Mouse (Mus musculus) liver, embryonic 16.5 days (tissue): ENCODE measurements around the gene Olfr447. TPM values are rescaled to one million over a fixed set of nuclear protein-coding genes. Genes with fewer than 3 reads are reported as not detected.

ENCODE experiments used
- ATAC-seq: fragments of 200-750 bp; cut with Nextera tagmentation; 2 replicates; pipeline ENCODE4 v1.8.0; 2017; ENCODE audit warnings: low read depth, mild to moderate bottlenecking, moderate number of reproducible peaks, moderate library complexity
- H3K27ac ChIP-seq: fragments of 300-500 bp; sonication (generic); 2 replicates; pipeline ENCODE4 v1.5.1; 2014; ENCODE audit warnings: mild to moderate bottlenecking, low read length
- H3K27me3 ChIP-seq: fragments of 300-500 bp; sonication (generic); 2 replicates; pipeline ENCODE4 v1.6.1; 2014; ENCODE audit warnings: low read depth, low read length, mixed read lengths; ENCODE audit not compliant: control insufficient read depth, insufficient read depth
- H3K36me3 ChIP-seq: fragments of 300-500 bp; sonication (generic); 2 replicates; pipeline ENCODE4 v1.6.1; 2014; ENCODE audit warnings: mild to moderate bottlenecking; ENCODE audit not compliant: control insufficient read depth, insufficient read depth
- H3K4me1 ChIP-seq: fragments of 300-500 bp; sonication (generic); 2 replicates; pipeline ENCODE4 v1.6.1; 2014; ENCODE audit warnings: low read depth, low read length, mixed read lengths; ENCODE audit not compliant: control insufficient read depth
- H3K4me2 ChIP-seq: fragments of 300-500 bp; sonication (generic); 2 replicates; pipeline ENCODE4 v1.6.1; 2014; ENCODE audit warnings: low read depth, low read length, mixed read lengths
- H3K4me3 ChIP-seq: fragments of 300-500 bp; sonication (generic); 2 replicates; pipeline ENCODE4 v1.5.1; 2014; ENCODE audit warnings: low read depth, mild to moderate bottlenecking, low read length
- H3K9ac ChIP-seq: fragments of 300-500 bp; sonication (generic); 2 replicates; pipeline ENCODE4 v1.6.1; 2014; ENCODE audit warnings: low read depth, low read length
- H3K9me3 ChIP-seq: fragments of 300-500 bp; sonication (generic); replicated peaks from 2 replicates; pipeline ENCODE4 v1.6.1; 2016; ENCODE audit warnings: low read length; ENCODE audit not compliant: control insufficient read depth
- WGBS: fragments of 180-500 bp; shearing (Covaris S2); extraction: QIAGEN DNeasy Blood & Tissue Kit; methylation state at CpG from one replicate; pipeline ENCODE4 v1.1.7; 2014; ENCODE audit not compliant: insufficient replicate concordance; 5-methylcytosine and 5-hydroxymethylcytosine counted together
- polyA plus RNA-seq: library from polyadenylated mRNA; unstranded; fragments of >200 nt; fragmentation: Nextera tagmentation; extraction: Ambion mirVana; gene quantifications from 2 replicates; pipeline ENCODE4 v1.2.1, GENCODE M21; 2015

Olfr447 gene
- not detected in 2 replicates for polyA plus RNA-seq

GRCm38 (mm10) chr6:42908578-42908977, at the start of gene Olfr447:
TSS of gene Olfr447 (plus strand) at chr6:42908878.
- no peak for ATAC-seq
- no peak within 1 kb of the TSS for H3K4me3 ChIP-seq
- no peaks in the 10 kb centered on the region for H3K9me3 ChIP-seq
- H3K27me3 ChIP-seq = no peaks in the 10 kb centered on the region
- no peaks in the 10 kb centered on the region for H3K36me3 ChIP-seq
- H3K9ac ChIP-seq = no peak within 1 kb of the TSS
- H3K4me2 ChIP-seq = no peak within 1 kb of the TSS
- H3K27ac ChIP-seq = no peak within 1 kb of the TSS
- no peaks in the 10 kb centered on the region for H3K4me1 ChIP-seq

GRCm38 (mm10) chr6:42860222-42860819, 48.4 kb upstream of the Olfr447 start:
- WGBS = 11% methylated on average over 4 of the region's 4 CpGs
- no peak overlapping the region for H3K27ac ChIP-seq
- H3K27me3 ChIP-seq = no peaks in the 10 kb centered on the region
- ATAC-seq = no peak
- H3K36me3 ChIP-seq = no peaks in the 10 kb centered on the region
- H3K4me1 ChIP-seq = no peaks in the 10 kb centered on the region
- no peak overlapping the region for H3K9ac ChIP-seq
- H3K4me3 ChIP-seq = no peak overlapping the region
- no peak overlapping the region for H3K4me2 ChIP-seq
- H3K9me3 ChIP-seq = no peaks in the 10 kb centered on the region

DNA sequence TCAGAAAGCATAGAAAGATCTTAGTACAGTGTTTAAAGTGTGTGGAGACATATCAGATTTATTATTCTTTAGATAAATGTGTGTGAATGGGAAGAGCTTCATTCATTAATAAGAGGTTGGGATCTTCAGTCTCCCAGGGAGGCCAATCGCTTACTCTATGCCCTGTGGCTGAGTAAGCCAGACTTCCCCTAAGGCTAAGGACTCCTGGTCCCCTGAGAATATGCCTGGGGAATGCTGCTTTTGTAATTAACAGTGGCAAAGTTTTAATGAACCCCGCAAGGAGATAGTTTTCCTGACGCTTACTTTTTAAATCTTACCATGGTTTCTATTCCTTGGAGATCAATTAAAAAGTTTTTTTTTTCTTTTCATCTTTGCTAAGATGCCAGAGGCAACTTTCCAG, 39.0 kb upstream of the Olfr447 start:
- ATAC-seq = no peak
- Histone ChIP-seq H3K9me3 (no peaks in the 10 kb centered on the region), H3K27me3 (no peaks in the 10 kb centered on the region), H3K9ac (no peak overlapping the region), H3K4me2 (no peak overlapping the region), H3K4me3 (no peak overlapping the region), H3K27ac (no peak overlapping the region), H3K36me3 (no peaks in the 10 kb centered on the region), H3K4me1 (no peaks in the 10 kb centered on the region)
- WGBS = 63% methylated on average over 3 of the region's 3 CpGs

DNA sequence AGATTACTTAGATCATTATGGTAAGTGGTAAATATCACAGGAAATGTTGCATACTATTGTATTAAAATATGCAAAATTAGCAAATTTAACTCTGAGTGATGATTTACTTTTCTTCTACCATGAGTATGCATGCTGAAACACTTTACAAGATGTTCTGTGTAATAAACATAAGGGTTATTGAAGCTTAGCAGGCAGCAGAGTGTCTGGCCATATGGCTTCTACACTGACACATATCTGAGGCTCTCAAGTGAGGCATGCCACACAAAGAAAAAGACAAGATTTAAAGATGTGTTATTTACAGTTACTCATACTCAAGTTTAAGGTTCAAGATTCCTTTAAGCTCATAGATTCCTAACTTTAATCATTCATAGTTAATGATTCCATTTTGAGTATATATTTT, 32.4 kb upstream of the Olfr447 start:
- no peak overlapping the region for H3K4me2 ChIP-seq
- H3K4me1 ChIP-seq = no peaks in the 10 kb centered on the region
- H3K9ac ChIP-seq = no peak overlapping the region
- H3K4me3 ChIP-seq = no peak overlapping the region
- H3K36me3 ChIP-seq = no peaks in the 10 kb centered on the region
- no peaks in the 10 kb centered on the region for H3K27me3 ChIP-seq
- no peak overlapping the region for H3K27ac ChIP-seq
- no peak for ATAC-seq
- H3K9me3 ChIP-seq = no peaks in the 10 kb centered on the region

DNA sequence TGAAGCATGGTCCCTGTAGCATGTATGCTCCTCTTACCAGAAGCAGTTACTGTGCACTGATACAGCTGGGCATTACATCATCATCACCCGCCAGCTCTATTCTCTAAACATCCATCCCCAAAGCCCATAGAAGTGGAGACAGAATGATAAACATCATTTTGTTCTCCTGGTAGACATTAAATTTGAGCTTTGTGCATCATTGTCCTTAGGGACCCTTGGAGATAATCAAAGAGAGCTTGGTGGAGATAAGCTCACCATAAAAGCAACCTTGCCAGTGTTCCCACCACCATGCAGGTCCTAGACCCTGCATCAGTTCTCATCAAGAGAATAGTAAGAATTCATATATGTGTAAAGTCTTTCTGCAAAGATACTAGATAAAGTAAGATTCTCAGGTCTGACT, 18.5 kb upstream of the Olfr447 start, which contains the start of gene Olfr448:
Gene Olfr448 (plus strand): TSS at position 301 of the 400 bp plus-strand sequence.
- H3K4me1 ChIP-seq = no peaks in the 10 kb centered on the region
- no peak within 1 kb of the TSS for H3K4me3 ChIP-seq
- no peaks in the 10 kb centered on the region for H3K9me3 ChIP-seq
- H3K27me3 ChIP-seq = no peaks in the 10 kb centered on the region
- H3K9ac ChIP-seq = no peak within 1 kb of the TSS
- WGBS = 70% methylated on average over 1 of the region's 1 CpGs
- H3K36me3 ChIP-seq = no peaks in the 10 kb centered on the region
- no peak for ATAC-seq
- H3K4me2 ChIP-seq = no peak within 1 kb of the TSS
- H3K27ac ChIP-seq = no peak within 1 kb of the TSS

DNA sequence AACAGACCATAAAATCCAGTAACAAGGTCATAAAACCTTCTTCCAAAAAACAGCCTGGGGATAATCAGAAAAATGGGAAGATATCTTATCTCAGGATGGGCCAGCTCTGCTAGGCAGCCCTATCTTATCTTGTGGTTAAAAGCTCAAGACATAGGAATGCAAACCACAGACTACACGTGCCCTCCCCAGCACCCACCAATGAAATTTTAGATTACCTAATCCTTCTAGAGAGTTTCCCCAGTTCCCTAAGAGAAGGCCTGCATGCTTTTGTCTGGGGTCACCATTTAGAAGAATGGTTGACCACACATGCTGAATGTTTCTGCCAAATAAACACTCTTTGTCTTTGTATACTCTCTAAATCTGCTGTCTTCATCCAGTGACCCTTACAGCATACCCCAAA, 8.3 kb upstream of the Olfr447 start:
- no peak overlapping the region for H3K9ac ChIP-seq
- H3K9me3 ChIP-seq = no peaks in the 10 kb centered on the region
- WGBS = 0% methylated on average over 1 of the region's 1 CpGs
- no peaks in the 10 kb centered on the region for H3K4me1 ChIP-seq
- no peak overlapping the region for H3K27ac ChIP-seq
- H3K27me3 ChIP-seq = no peaks in the 10 kb centered on the region
- H3K4me3 ChIP-seq = no peak overlapping the region
- no peaks in the 10 kb centered on the region for H3K36me3 ChIP-seq
- ATAC-seq = no peak
- H3K4me2 ChIP-seq = no peak overlapping the region

DNA sequence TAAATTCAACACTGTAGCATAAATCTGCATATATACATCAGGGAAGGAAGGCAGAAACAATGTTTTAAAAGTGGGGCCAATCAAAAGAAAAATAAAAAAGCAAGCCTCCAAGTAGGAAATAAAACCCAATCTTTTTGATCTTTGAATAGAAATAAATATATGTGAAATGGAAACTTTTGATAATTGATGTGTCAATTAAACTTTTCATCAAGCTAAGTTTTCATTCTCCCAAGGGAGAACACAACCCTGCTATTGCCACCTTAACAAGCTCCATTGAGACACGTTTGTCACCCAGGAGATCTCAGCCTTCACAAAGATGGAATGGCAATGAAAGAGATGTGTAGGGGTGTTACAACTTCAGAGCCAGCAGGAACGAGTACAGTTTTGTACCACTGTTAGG, 12.4 kb downstream of the Olfr447 start, which contains the start of gene Olfr446:
Gene Olfr446 (plus strand): TSS at position 301 of the 400 bp plus-strand sequence.
- 41% methylated on average over 2 of the region's 2 CpGs for WGBS
- Histone ChIP-seq H3K27me3 (no peaks in the 10 kb centered on the region), H3K36me3 (no peaks in the 10 kb centered on the region), H3K9me3 (no peaks in the 10 kb centered on the region), H3K27ac (no peak within 1 kb of the TSS), H3K4me1 (no peaks in the 10 kb centered on the region), H3K4me3 (no peak within 1 kb of the TSS), H3K9ac (no peak within 1 kb of the TSS), H3K4me2 (no peak within 1 kb of the TSS)
- no peak for ATAC-seq

DNA sequence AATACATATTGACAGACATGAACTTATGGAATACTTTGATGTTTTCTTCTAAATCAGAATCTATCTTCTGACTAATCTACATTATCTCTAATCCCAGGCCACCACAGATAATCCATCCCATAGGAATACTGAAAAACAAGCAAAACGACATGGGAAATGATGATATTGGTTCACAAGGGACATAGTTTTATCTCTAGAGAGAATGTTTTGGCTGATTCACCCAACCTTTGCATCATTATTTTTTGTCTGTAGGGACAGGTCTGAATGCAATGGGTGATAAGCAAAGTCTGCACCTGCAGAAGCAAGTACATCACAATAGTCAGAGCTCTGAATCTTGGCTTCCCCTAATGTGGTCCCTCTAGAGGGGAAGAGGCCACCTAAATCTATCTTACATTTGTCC, 40.1 kb downstream of the Olfr447 start, which contains the start of gene Olfr444:
Gene Olfr444 (plus strand): TSS at position 301 of the 400 bp plus-strand sequence.
- H3K4me2 ChIP-seq = no peak within 1 kb of the TSS
- H3K4me3 ChIP-seq = no peak within 1 kb of the TSS
- H3K27ac ChIP-seq = no peak within 1 kb of the TSS
- no peaks in the 10 kb centered on the region for H3K27me3 ChIP-seq
- WGBS = 47% methylated on average over 1 of the region's 1 CpGs
- no peaks in the 10 kb centered on the region for H3K9me3 ChIP-seq
- H3K36me3 ChIP-seq = no peaks in the 10 kb centered on the region
- no peaks in the 10 kb centered on the region for H3K4me1 ChIP-seq
- no peak within 1 kb of the TSS for H3K9ac ChIP-seq
- ATAC-seq = no peak
